In genomic region chr1:151011056-151011455, GRCm38 (mm10) we compare ENCODE assay signal across 8 mouse cellular contexts. TPM values are rescaled to one million over a fixed set of nuclear protein-coding genes. Genes with fewer than 3 reads are reported as not detected.
DNase-seq lines count a peak whose midpoint lies in the region; ATAC-seq and TF ChIP-seq lines count a peak whose summit lies in the region.

No protein-coding gene starts in this region.

- no peaks in the 10 kb centered on the region for H3K27me3 ChIP-seq in Patski
- H3K27me3 ChIP-seq in liver, embryonic 14.5 days (ENCODE audit: control insufficient read depth, insufficient read depth, low read length), result no peaks in the 10 kb centered on the region

- in situ Hi-C loops in Patski (cut with MboI; ENCODE audit: low pct_unique_long_range_greater_than_20kb), result loop anchor here (5.0 kb wide), 1 partner anchor 229 kb away; no protein-coding TSS in a partner anchor

- no peak overlapping the region for H3K4me3 ChIP-seq in liver, embryonic 14.5 days (ENCODE audit: insufficient read depth in 1 of 2, low read depth in 2 of 2, low read length in 2 of 2)

- H3K36me3 ChIP-seq in liver, embryonic 14.5 days (replicated peaks; ENCODE audit: control insufficient read depth, insufficient read depth, low read depth), result no peaks in the 10 kb centered on the region

- peak; percentile 69 for TF ChIP-seq CTCF in Patski (IDR thresholded peaks at IDR 0.05)
- peak; percentile 83 for TF ChIP-seq CTCF in liver, embryonic 14.5 days (IDR thresholded peaks at IDR 0.05; ENCODE audit: low read depth)

- no peak overlapping the region for H3K9ac ChIP-seq in liver, embryonic 14.5 days (replicated peaks)

- H3K4me1 ChIP-seq in liver, embryonic 14.5 days (replicated peaks; ENCODE audit: control insufficient read depth in 2 of 2, insufficient read depth in 2 of 2, low read length in 1 of 2), result no peaks in the 10 kb centered on the region

- H3K4me2 ChIP-seq in liver, embryonic 14.5 days (ENCODE audit: low read depth), result no peak overlapping the region

- CTCF ChIA-PET in Patski (lab: Charles Lee), result interaction anchor here (0.6 to 2.3 kb wide), 12 partner anchors 9 to 477 kb away, joined by 3 to 9 read pairs (median 5); partner anchors contain the start of gene Hmcn1

- H3K9me3 ChIP-seq in liver, embryonic 14.5 days (ENCODE audit: control insufficient read depth, low read length), result no peaks in the 10 kb centered on the region

- no peak for ATAC-seq in Patski
- ATAC-seq in liver, embryonic 14.5 days (ENCODE audit: insufficient read depth), result no peak

- H3K27ac ChIP-seq in liver, embryonic 14.5 days, result no peak overlapping the region

- POLR2A ChIA-PET in Patski (lab: Charles Lee), result interaction anchor here (0.6 to 1.4 kb wide), 2 partner anchors 10 to 234 kb away, joined by 3 read pairs; no protein-coding TSS in a partner anchor

- WGBS in liver, embryonic 14.5 days (ENCODE audit: insufficient replicate concordance), result 21% methylated on average over 7 of the region's 7 CpGs

- peak; percentile 61 for DNase-seq in CD4-positive helper T cell, adult 2 months (ENCODE audit: low read depth, low spot score)
- DNase-seq in Patski (ENCODE audit: low read depth, low spot score), result peak; percentile 33
- peak; percentile 81 to 86 for DNase-seq in cerebellum, postnatal 10 days
- peak; percentile 58 for DNase-seq in gastrocnemius, adult 18-20 months (ENCODE audit: low spot score)
- DNase-seq in kidney, postnatal 10 days, result peak; percentile 85
- peak in 1 of 3 experiments; percentile 20 for DNase-seq in liver, embryonic 14.5 days (ENCODE audit: low read depth in 3 of 3, low spot score in 3 of 3)
- peak; percentile 59 for DNase-seq in ovary, postnatal 14 days (ENCODE audit: low spot score)
- DNase-seq in thymus, postnatal 4 days, result peak; percentile 89

- TF ChIP-seq EP300 in liver, embryonic 14.5 days (IDR thresholded peaks at IDR 0.05; ENCODE audit: low read depth), result no peak

RNA-seq across cellular contexts. Expression of gene Hmcn1, which starts 17.8 kb away (rescaled TPM):
- 0.28 TPM for polyA plus RNA-seq in Patski (2021)
- total RNA-seq in gastrocnemius, adult 18-20 months (2021), result 1 to 10 TPM; 4.8 to 6.9 TPM
- 1.6 and 3.3 TPM in 2 replicates for polyA plus RNA-seq in liver, embryonic 14.5 days (2012; rRNA removed)
- 1.7 and 2.3 TPM in 2 replicates for polyA plus RNA-seq in liver, embryonic 14.5 days (2014; fragmentation: Nextera tagmentation; extraction: Ambion mirVana)
